Mouse (Mus musculus) kidney, embryonic 15.5 days (tissue): ENCODE results near the gene Hist1h4h. TPM values are rescaled to one million over a fixed set of nuclear protein-coding genes. Genes with fewer than 3 reads are reported as not detected.
"Not testable (repeated sequence)": the region's sequence is repeated elsewhere in the genome, so short reads cannot be mapped to it uniquely, and the experiment has no call there.

Experiments used
- ATAC-seq: fragments of 200-750 bp; cut with Nextera tagmentation; replicated peaks from 2 replicates; pipeline ENCODE4 v1.8.0; 2017; ENCODE audit warnings: moderate TSS enrichment; ENCODE audit not compliant: low FRiP score
- H3K27ac ChIP-seq: fragments of 300-500 bp; sonication (generic); 2 replicates; pipeline ENCODE4 v1.5.1; 2015; ENCODE audit warnings: mild to moderate bottlenecking, inconsistent platforms
- H3K27me3 ChIP-seq: fragments of 300-500 bp; sonication (generic); 2 replicates; pipeline ENCODE4 v1.6.1; 2015; ENCODE audit warnings: inconsistent platforms
- H3K36me3 ChIP-seq: fragments of 300-500 bp; sonication (generic); 2 replicates; pipeline ENCODE4 v1.6.1; 2015; ENCODE audit warnings: inconsistent platforms
- H3K4me1 ChIP-seq: fragments of 300-500 bp; sonication (generic); 2 replicates; pipeline ENCODE4 v1.6.1; 2015; ENCODE audit warnings: inconsistent platforms
- H3K4me2 ChIP-seq: fragments of 300-500 bp; sonication (generic); 2 replicates; pipeline ENCODE4 v1.6.1; 2015; ENCODE audit warnings: moderate library complexity, mild to moderate bottlenecking, inconsistent platforms
- H3K4me3 ChIP-seq: fragments of 300-500 bp; sonication (generic); replicated peaks from 2 replicates; pipeline ENCODE4 v1.5.1; 2015; ENCODE audit warnings: mild to moderate bottlenecking, inconsistent platforms
- H3K9ac ChIP-seq: fragments of 300-500 bp; sonication (generic); 2 replicates; pipeline ENCODE4 v1.6.1; 2015; ENCODE audit warnings: mild to moderate bottlenecking, inconsistent platforms
- H3K9me3 ChIP-seq: fragments of 300-500 bp; sonication (generic); replicated peaks from 2 replicates; pipeline ENCODE4 v1.6.1; 2016; ENCODE audit warnings: inconsistent platforms
- WGBS: fragments of 180-500 bp; shearing (Covaris S2); methylation state at CpG from one replicate; pipeline ENCODE4 v1.1.7; 2015; ENCODE audit warnings: mixed read lengths; 5-methylcytosine and 5-hydroxymethylcytosine counted together
- polyA plus RNA-seq: library from polyadenylated mRNA; unstranded; fragments of >200 nt; fragmentation: Nextera tagmentation; extraction: Ambion mirVana; gene quantifications from 2 replicates; pipeline ENCODE4 v1.2.1, GENCODE M21; 2015

Gene Hist1h4h
- polyA plus RNA-seq, 1 experiment from 2014 or later = 7.8 TPM

- H3K27ac ChIP-seq = 0 out of 2 replicates have a peak overlapping the region, but pooled peaks have one; percentile 18
- H3K36me3 ChIP-seq = no peaks in the 10 kb centered on the region
- H3K4me3 ChIP-seq = no peak overlapping the region
- peaks cover 41% of the 10 kb centered on the region for H3K4me1 ChIP-seq
- H3K9ac ChIP-seq = no peak overlapping the region
- no peaks in the 10 kb centered on the region for H3K27me3 ChIP-seq
- ATAC-seq = no peak
- 74% methylated on average over 5 of the region's 5 CpGs for WGBS
- H3K4me2 ChIP-seq = 0 out of 2 replicates have a peak overlapping the region, but pooled peaks have one; percentile 2
- no peaks in the 10 kb centered on the region for H3K9me3 ChIP-seq
Observed at GRCm38 (mm10) chr13:23538249-23538648, 7.4 kb downstream of the Hist1h4h start.

GRCm38 (mm10) chr13:23539821-23540220 lies 9.0 kb downstream of the Hist1h4h start:
- not testable (repeated sequence) for H3K36me3 ChIP-seq, H3K4me2 ChIP-seq, H3K9me3 ChIP-seq, H3K9ac ChIP-seq, ATAC-seq, H3K4me3 ChIP-seq, H3K27ac ChIP-seq, H3K27me3 ChIP-seq
- H3K4me1 ChIP-seq = peaks cover 35% of the 10 kb centered on the region
- 85% methylated on average over 1 of the region's 1 CpGs for WGBS

DNA sequence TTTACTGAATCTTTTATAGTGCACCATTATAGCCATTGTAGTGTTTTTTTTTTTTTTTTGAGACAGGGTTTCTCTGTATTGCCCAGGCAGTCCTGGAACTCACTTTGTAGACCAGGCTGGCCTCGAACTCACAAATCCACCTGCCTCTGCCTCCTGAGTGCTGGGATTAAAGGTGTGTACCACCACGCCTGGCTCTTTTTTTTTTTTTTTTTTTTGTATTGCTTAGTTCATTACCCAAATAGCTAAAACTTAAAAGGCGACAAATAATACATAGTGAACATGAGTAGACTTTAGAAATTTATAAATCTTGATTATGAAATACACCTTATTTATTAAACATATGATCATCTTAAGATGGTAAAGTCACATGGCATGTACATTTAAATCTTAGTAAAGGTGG lies 10.6 kb downstream of the Hist1h4h start:
- ATAC-seq = no peak
- Histone ChIP-seq H3K9me3 (no peaks in the 10 kb centered on the region), H3K4me3 (no peak overlapping the region), H3K9ac (no peak overlapping the region), H3K4me2 (no peak overlapping the region), H3K27me3 (no peaks in the 10 kb centered on the region), H3K4me1 (peaks cover 28% of the 10 kb centered on the region), H3K36me3 (no peaks in the 10 kb centered on the region), H3K27ac (no peak overlapping the region)
- WGBS = 87% methylated on average over 3 of the region's 3 CpGs

GRCm38 (mm10) chr13:23542225-23542980 lies 11.6 kb downstream of the Hist1h4h start:
- 5% methylated on average over 3 of the region's 3 CpGs for WGBS
- Histone ChIP-seq H3K4me1 (peaks cover 20% of the 10 kb centered on the region; the same call in 1 of the 2 replicates), H3K27ac (peak overlapping the region; percentile 96), H3K9ac (peak overlapping the region; percentile 57), H3K4me3 (peak overlapping the region; percentile 52), H3K4me2 (peak overlapping the region; percentile 74)
- ATAC-seq, H3K36me3 ChIP-seq, H3K9me3 ChIP-seq, H3K27me3 ChIP-seq: not testable (repeated sequence)

GRCm38 (mm10) chr13:23542999-23543607 lies 12.3 kb downstream of the Hist1h4h start, which contains the start of gene Hist1h2bh:
Gene Hist1h2bh, minus strand, starts transcription at chr13:23543392.
- WGBS = under 1% methylated on average over 28 of the region's 42 CpGs
- H3K27me3 ChIP-seq = not testable (repeated sequence)

GRCm38 (mm10) chr13:23543965-23544786 lies 13.3 kb downstream of the Hist1h4h start, which contains the start of gene Hist1h3f:
Gene Hist1h3f, plus strand, starts transcription at chr13:23544052.
- H3K27me3 ChIP-seq = no peaks in the 10 kb centered on the region
- ATAC-seq = peak; percentile 93
- H3K27ac ChIP-seq = peak within 1 kb of the TSS; percentile 97
- H3K4me3 ChIP-seq = peak within 1 kb of the TSS; percentile 52
- H3K4me1 ChIP-seq = 0 out of 2 replicates have a peak, but pooled peaks cover 13% of the 10 kb centered on the region
- no peaks in the 10 kb centered on the region for H3K36me3 ChIP-seq
- peak within 1 kb of the TSS; percentile 74 for H3K4me2 ChIP-seq
- peak within 1 kb of the TSS; percentile 57 for H3K9ac ChIP-seq
- no peaks in the 10 kb centered on the region for H3K9me3 ChIP-seq
- WGBS = under 1% methylated on average over 26 of the region's 45 CpGs

More at GRCm38 (mm10) chr13:23542999-23543607, 12.3 kb downstream of the Hist1h4h start, which contains the start of gene Hist1h2bh:
- peak within 1 kb of the TSS; percentile 57 for H3K9ac ChIP-seq
- not testable (repeated sequence) for H3K36me3 ChIP-seq, H3K9me3 ChIP-seq
- ATAC-seq = peak; percentile 95
- H3K4me2 ChIP-seq = peak within 1 kb of the TSS; percentile 74
- peak within 1 kb of the TSS; percentile 97 for H3K27ac ChIP-seq
- peaks cover 16% of the 10 kb centered on the region; the same call in 1 of the 2 replicates for H3K4me1 ChIP-seq
- peak within 1 kb of the TSS; percentile 52 for H3K4me3 ChIP-seq

- not testable (repeated sequence) for H3K27me3 ChIP-seq, H3K9me3 ChIP-seq, ATAC-seq, H3K36me3 ChIP-seq
- Histone ChIP-seq H3K27ac (peak overlapping the region; percentile 97), H3K9ac (peak overlapping the region; percentile 45), H3K4me2 (peak overlapping the region; percentile 74), H3K4me1 (0 out of 2 replicates have a peak, but pooled peaks cover 13% of the 10 kb centered on the region), H3K4me3 (peak overlapping the region; percentile 50)
- under 1% methylated on average over 13 of the region's 14 CpGs for WGBS
Observed at GRCm38 (mm10) chr13:23544787-23545120, 13.9 kb downstream of the Hist1h4h start.

DNA sequence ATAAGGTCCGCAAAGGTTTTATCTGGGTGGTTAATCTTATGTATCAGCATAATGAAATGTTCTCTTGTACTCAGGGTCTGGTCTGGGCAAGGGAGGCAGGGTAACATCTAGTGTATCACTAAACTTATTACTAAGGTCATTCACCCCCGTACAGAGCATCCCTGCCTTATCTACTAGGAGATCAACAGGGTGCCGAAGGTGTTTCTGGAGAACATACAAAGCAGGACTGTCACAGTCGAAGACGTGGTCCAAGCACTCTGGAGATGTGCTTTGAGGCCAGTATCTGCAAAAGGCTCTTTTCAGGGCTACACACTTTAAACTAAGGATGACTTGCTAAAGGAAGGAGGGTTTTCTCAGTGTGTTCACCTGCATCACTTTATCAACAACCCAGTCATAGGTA lies 15.8 kb downstream of the Hist1h4h start:
- no peaks in the 10 kb centered on the region for H3K36me3 ChIP-seq
- no peak overlapping the region for H3K9ac ChIP-seq
- 64% methylated on average over 5 of the region's 5 CpGs for WGBS
- no peak overlapping the region for H3K4me3 ChIP-seq
- H3K9me3 ChIP-seq = no peaks in the 10 kb centered on the region
- no peak overlapping the region for H3K4me2 ChIP-seq
- H3K27ac ChIP-seq = peak overlapping the region; percentile 54
- peaks cover 14% of the 10 kb centered on the region for H3K4me1 ChIP-seq
- no peak for ATAC-seq
- no peaks in the 10 kb centered on the region for H3K27me3 ChIP-seq

DNA sequence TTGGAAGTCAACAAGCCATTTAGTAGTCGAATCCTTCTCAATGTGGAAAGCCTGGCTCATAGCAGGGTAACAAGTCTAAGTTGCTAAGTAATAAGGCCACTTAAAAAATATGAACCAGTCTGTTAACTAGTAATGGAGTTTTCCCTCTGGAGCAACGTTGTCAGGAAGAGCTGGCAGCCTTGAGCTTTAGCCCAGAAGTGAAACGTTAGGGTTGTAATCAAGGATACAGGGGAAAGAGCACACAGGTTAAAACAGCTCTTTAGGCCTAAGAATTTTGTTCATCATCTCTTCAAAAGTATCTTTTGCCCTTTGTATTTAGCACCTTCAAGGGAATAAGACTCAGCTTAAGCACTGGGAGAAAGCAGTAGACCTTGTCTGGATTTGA lies 19.9 kb downstream of the Hist1h4h start:
- Histone ChIP-seq H3K4me3 (peak overlapping the region; percentile 51), H3K4me2 (peak overlapping the region; percentile 65), H3K9me3 (no peaks in the 10 kb centered on the region), H3K4me1 (peaks cover 20% of the 10 kb centered on the region), H3K27ac (peak overlapping the region; percentile 94), H3K9ac (peak overlapping the region; percentile 49), H3K36me3 (no peaks in the 10 kb centered on the region), H3K27me3 (no peaks in the 10 kb centered on the region)
- ATAC-seq = no peak
- WGBS = under 1% methylated on average over 3 of the region's 3 CpGs

- Histone ChIP-seq H3K27ac (peak within 1 kb of the TSS; percentile 94), H3K9ac (peak within 1 kb of the TSS; percentile 49), H3K4me2 (peak within 1 kb of the TSS; percentile 65), H3K4me3 (peak within 1 kb of the TSS; percentile 51), H3K4me1 (peaks cover 20% of the 10 kb centered on the region)
- not testable (repeated sequence) for H3K9me3 ChIP-seq, H3K27me3 ChIP-seq, H3K36me3 ChIP-seq
- ATAC-seq = peak; percentile 83
- under 1% methylated on average over 47 of the region's 47 CpGs for WGBS
Observed at GRCm38 (mm10) chr13:23551146-23551834, 20.4 kb downstream of the Hist1h4h start, which contains the start of gene Hist1h4f. Gene Hist1h4f, minus strand, starts transcription at chr13:23551648.
